Mouse (Mus musculus) mouse trophoblast stem cell (cell line): ENCODE data around the gene Fam171a1.

Experiments
- in situ Hi-C, 2 experiments: fragments of 300-500 bp; cut with MseI, MboI; formaldehyde crosslinking; loops; 2 replicates in 1 of 2; 3 replicates in 1 of 2; pipeline ENCODE4 v1.15.1; 2025

The Fam171a1 gene

DNA sequence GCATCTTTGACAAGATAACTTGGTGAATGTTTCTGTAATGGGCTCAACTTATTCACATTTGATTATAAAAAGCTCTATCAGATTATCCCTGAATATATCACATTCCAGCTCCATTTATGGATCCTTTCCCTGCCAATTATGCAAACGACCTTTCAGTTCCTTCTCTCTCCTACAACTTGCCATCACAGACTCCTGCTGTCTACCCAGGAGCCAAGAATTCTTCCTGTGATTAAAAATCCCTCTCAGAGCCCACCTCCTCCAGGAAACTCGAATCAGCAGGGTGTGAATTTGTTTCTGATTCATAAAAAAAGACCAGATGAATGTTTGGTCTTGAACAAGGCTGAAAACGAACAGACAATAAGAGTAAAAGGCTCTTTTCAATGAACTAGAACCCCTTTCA, 153.9 kb downstream of the Fam171a1 start:
- in situ Hi-C loops, result no loop called here

DNA sequence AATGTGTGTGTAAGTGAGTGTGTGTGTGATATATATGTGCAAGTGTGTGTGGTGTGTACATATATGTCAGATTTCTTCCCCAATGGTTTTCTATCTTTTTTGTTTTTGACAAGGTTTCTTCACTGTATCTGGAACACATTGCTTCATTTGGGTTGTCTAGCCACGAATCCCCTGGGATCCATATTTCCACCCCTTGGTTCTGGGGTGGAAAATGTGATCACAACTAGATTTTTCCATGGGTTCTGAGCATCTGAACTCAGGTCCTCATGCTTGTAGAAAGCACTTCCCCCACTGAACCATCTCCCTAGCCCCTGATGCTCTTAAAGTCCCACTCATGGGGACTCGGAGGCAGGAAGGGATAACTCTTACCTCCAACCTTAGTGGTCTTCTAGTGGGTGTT, 159.3 kb downstream of the Fam171a1 start:
- in situ Hi-C loops, result no loop called here

DNA sequence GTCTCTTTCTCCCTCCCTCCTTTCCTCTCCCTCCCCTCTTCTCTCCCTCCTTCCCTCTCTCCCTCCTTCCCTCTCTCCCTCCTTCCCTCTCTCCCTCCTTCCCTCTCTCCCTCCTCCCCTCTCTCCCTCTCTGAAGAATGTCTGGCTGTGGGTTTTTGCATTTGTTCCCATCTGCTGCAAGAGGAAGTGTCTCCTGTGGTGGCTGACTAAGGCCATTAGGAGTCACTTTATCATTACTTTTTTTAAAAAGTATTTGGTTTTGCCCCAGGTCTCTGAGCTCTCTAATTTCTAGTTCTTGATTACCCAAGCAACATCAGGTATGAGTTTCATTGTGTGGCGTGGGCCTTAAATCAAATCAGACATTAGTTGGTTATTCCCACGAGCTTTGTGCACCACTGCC, 162.1 kb downstream of the Fam171a1 start:
- in situ Hi-C loops, result no loop called here
